22 mouse cellular contexts compared by ENCODE assay signal in genomic region chr4:127648011-127648410, GRCm38 (mm10).
DNase-seq lines count a peak whose midpoint lies in the region; ATAC-seq lines count a peak whose summit lies in the region.
"Had no signal": no experiment of that assay in that cellular context is flagged by ENCODE, and none has a peak within 500 bp of the region (broad histone marks: within the 10 kb centered on the region; RNA-seq: fewer than 3 reads in every experiment).

No protein-coding gene starts in this region.

- no peak overlapping the region for H3K27ac ChIP-seq in hindbrain, embryonic 15.5 days (replicated peaks)
- no peak overlapping the region for H3K27ac ChIP-seq in hindbrain, embryonic 13.5 days
- H3K27ac ChIP-seq in midbrain, embryonic 14.5 days (replicated peaks; ENCODE audit: low read depth, low read length): peak overlapping the region; percentile 26; the same call in 1 of the 2 replicates
- no peak overlapping the region; the same call in 1 of the 2 replicates for H3K27ac ChIP-seq in midbrain, embryonic 16.5 days (ENCODE audit: low read length)
- H3K27ac ChIP-seq: embryonic facial prominence, embryonic 13.5 days; heart, adult 2 months; heart, embryonic 15.5 days; kidney, embryonic 15.5 days; limb, embryonic 13.5 days; liver, embryonic 13.5 days; neural tube, embryonic 12.5 days had no signal

- H3K9ac ChIP-seq in hindbrain, embryonic 15.5 days: no peak overlapping the region
- no peak overlapping the region for H3K9ac ChIP-seq in hindbrain, embryonic 13.5 days
- H3K9ac ChIP-seq in midbrain, embryonic 14.5 days (replicated peaks; ENCODE audit: low read length): no peak overlapping the region
- H3K9ac ChIP-seq in midbrain, embryonic 16.5 days (ENCODE audit: low read depth, low read length): no peak overlapping the region
- H3K9ac ChIP-seq: embryonic facial prominence, embryonic 13.5 days; heart, embryonic 15.5 days; kidney, embryonic 15.5 days; limb, embryonic 13.5 days; liver, embryonic 13.5 days; neural tube, embryonic 12.5 days had no signal

- H3K36me3 ChIP-seq in hindbrain, embryonic 15.5 days: no peaks in the 10 kb centered on the region
- no peaks in the 10 kb centered on the region for H3K36me3 ChIP-seq in hindbrain, embryonic 13.5 days
- H3K36me3 ChIP-seq in midbrain, embryonic 14.5 days (ENCODE audit: control insufficient read depth, insufficient read depth, low read length): no peaks in the 10 kb centered on the region
- no peaks in the 10 kb centered on the region for H3K36me3 ChIP-seq in midbrain, embryonic 16.5 days (ENCODE audit: control insufficient read depth, insufficient read depth, low read length)
- H3K36me3 ChIP-seq: embryonic facial prominence, embryonic 13.5 days; heart, embryonic 15.5 days; kidney, embryonic 15.5 days; limb, embryonic 13.5 days; liver, embryonic 13.5 days; neural tube, embryonic 12.5 days had no signal

- H3K9me3 ChIP-seq in hindbrain, embryonic 15.5 days: no peaks in the 10 kb centered on the region
- no peaks in the 10 kb centered on the region for H3K9me3 ChIP-seq in hindbrain, embryonic 13.5 days
- no peaks in the 10 kb centered on the region for H3K9me3 ChIP-seq in midbrain, embryonic 14.5 days (ENCODE audit: control insufficient read depth, low read length)
- no peaks in the 10 kb centered on the region for H3K9me3 ChIP-seq in midbrain, embryonic 16.5 days (replicated peaks; ENCODE audit: control insufficient read depth, low read length, poor library complexity, severe bottlenecking)
- H3K9me3 ChIP-seq: embryonic facial prominence, embryonic 13.5 days; heart, embryonic 15.5 days; kidney, embryonic 15.5 days; limb, embryonic 13.5 days; liver, embryonic 13.5 days; neural tube, embryonic 12.5 days had no signal

- no peaks in the 10 kb centered on the region for H3K27me3 ChIP-seq in hindbrain, embryonic 15.5 days
- no peaks in the 10 kb centered on the region for H3K27me3 ChIP-seq in hindbrain, embryonic 13.5 days
- H3K27me3 ChIP-seq in midbrain, embryonic 14.5 days (ENCODE audit: control insufficient read depth, insufficient read depth, low read length): no peaks in the 10 kb centered on the region
- H3K27me3 ChIP-seq in midbrain, embryonic 16.5 days (ENCODE audit: control insufficient read depth, insufficient read depth, low read depth, low read length): no peaks in the 10 kb centered on the region
- H3K27me3 ChIP-seq: CH12.LX; embryonic facial prominence, embryonic 13.5 days; heart, embryonic 15.5 days; kidney, embryonic 15.5 days; limb, embryonic 13.5 days; liver, embryonic 13.5 days; megakaryocyte, embryonic 14.5 days; neural tube, embryonic 12.5 days had no signal

- peak; percentile 42; the same call in 1 of the 2 replicates for ATAC-seq in hindbrain, embryonic 15.5 days (ENCODE audit: low FRiP score, low read depth)
- ATAC-seq in hindbrain, embryonic 13.5 days (ENCODE audit: low FRiP score): no peak
- ATAC-seq in midbrain, embryonic 14.5 days (ENCODE audit: low FRiP score, low TSS enrichment): no peak
- ATAC-seq in midbrain, embryonic 16.5 days: no peak
- ATAC-seq: forebrain, embryonic 16.5 days had no signal

- DNase-seq in midbrain, embryonic 14.5 days: no peak
- peak; percentile 63 for DNase-seq in adrenal gland, postnatal 25 days
- no peak for DNase-seq in heart, adult 9 months (ENCODE audit: low spot score in 2 of 2)
- DNase-seq in testis, postnatal 14 days (ENCODE audit: low spot score): no peak
- DNase-seq: cerebellum, adult 9-11 months; gastrocnemius, postnatal 25 days; heart, adult 2 months; liver, embryonic 13.5 days; lung, postnatal 10 days; spleen, adult 18-20 months; thymus, adult 18-20 months had no signal

- 37% methylated on average over 5 of the region's 5 CpGs for WGBS in hindbrain, embryonic 15.5 days
- WGBS in hindbrain, embryonic 13.5 days: 53% methylated on average over 5 of the region's 5 CpGs
- whole genome bisulfite sequencing in midbrain, embryonic 14.5 days: 65% methylated on average over 5 of the region's 5 CpGs
- 46% methylated on average over 5 of the region's 5 CpGs for WGBS in midbrain, embryonic 16.5 days

- no peak overlapping the region for H3K4me2 ChIP-seq in hindbrain, embryonic 15.5 days
- H3K4me2 ChIP-seq in hindbrain, embryonic 13.5 days: no peak overlapping the region
- H3K4me2 ChIP-seq in midbrain, embryonic 14.5 days (ENCODE audit: low read length): no peak overlapping the region
- no peak overlapping the region for H3K4me2 ChIP-seq in midbrain, embryonic 16.5 days (ENCODE audit: low read length)
- H3K4me2 ChIP-seq: embryonic facial prominence, embryonic 13.5 days; heart, embryonic 15.5 days; kidney, embryonic 15.5 days; limb, embryonic 13.5 days; liver, embryonic 13.5 days; neural tube, embryonic 12.5 days had no signal

- no peak overlapping the region for H3K4me3 ChIP-seq in hindbrain, embryonic 15.5 days
- H3K4me3 ChIP-seq in hindbrain, embryonic 13.5 days: no peak overlapping the region
- no peak overlapping the region for H3K4me3 ChIP-seq in midbrain, embryonic 14.5 days (replicated peaks; ENCODE audit: low read depth, low read length)
- no peak overlapping the region for H3K4me3 ChIP-seq in midbrain, embryonic 16.5 days (ENCODE audit: low read depth, low read length)
- H3K4me3 ChIP-seq: embryonic facial prominence, embryonic 13.5 days; heart, adult 2 months; heart, embryonic 15.5 days; kidney, embryonic 15.5 days; limb, embryonic 13.5 days; liver, embryonic 13.5 days; megakaryocyte, embryonic 14.5 days; neural tube, embryonic 12.5 days had no signal

- H3K4me1 ChIP-seq in hindbrain, embryonic 15.5 days (replicated peaks): 0 out of 2 replicates have a peak, but pooled peaks cover 2% of the 10 kb centered on the region
- H3K4me1 ChIP-seq in hindbrain, embryonic 13.5 days (replicated peaks): peaks cover 6% of the 10 kb centered on the region
- no peaks in the 10 kb centered on the region for H3K4me1 ChIP-seq in midbrain, embryonic 14.5 days (ENCODE audit: control insufficient read depth, insufficient read depth, low read length)
- H3K4me1 ChIP-seq in midbrain, embryonic 16.5 days (ENCODE audit: control insufficient read depth, insufficient read depth, low read length): 0 out of 2 replicates have a peak, but pooled peaks cover 4% of the 10 kb centered on the region
- H3K4me1 ChIP-seq: heart, embryonic 15.5 days; liver, embryonic 13.5 days; megakaryocyte, embryonic 14.5 days; neural tube, embryonic 12.5 days had no signal
